17 mouse cellular contexts compared by ENCODE assay signal in genomic region chr5:74750501-74750900, GRCm38 (mm10). TPM values are rescaled to one million over a fixed set of nuclear protein-coding genes. Genes with fewer than 3 reads are reported as not detected.
DNase-seq lines count a peak whose midpoint lies in the region; ATAC-seq lines count a peak whose summit lies in the region.
"Had no signal": no experiment of that assay in that cellular context is flagged by ENCODE, and none has a peak within 500 bp of the region (broad histone marks: within the 10 kb centered on the region; RNA-seq: fewer than 3 reads in every experiment).

No protein-coding gene starts in this region.

- intact Hi-C loops in heart, postnatal 36 days (cut with DNase I), result no loop called here

- peak; percentile 97 for DNase-seq in heart, adult 11 months
- DNase-seq in adrenal gland, adult 2 months, result peak; percentile 76
- DNase-seq in gastrocnemius, adult 8-10 months (ENCODE audit: low spot score in 2 of 2), result peak; percentile 51 to 52
- DNase-seq in heart, postnatal 36 days, result peak; percentile 29 to 38
- DNase-seq in kidney, postnatal 25 days, result no peak
- DNase-seq in cerebellum, adult 9-10 months, result no peak
- DNase-seq in layer of hippocampus, postnatal 14 days (ENCODE audit: low spot score in 2 of 2), result no peak
- DNase-seq: cerebellum, postnatal 36 days; kidney, adult 11 months; kidney, postnatal 36 days; lung, embryonic 14.5 days; right cerebral cortex, postnatal 4 days; thymus, postnatal 14 days had no signal

- no peak overlapping the region for H3K27ac ChIP-seq in heart, embryonic 12.5 days (ENCODE audit: poor library complexity, severe bottlenecking)
- H3K27ac ChIP-seq: heart, embryonic 13.5 days; hindbrain, embryonic 15.5 days had no signal

- H3K4me3 ChIP-seq in heart, embryonic 12.5 days, result no peak overlapping the region
- H3K4me3 ChIP-seq: heart, embryonic 13.5 days; hindbrain, embryonic 15.5 days had no signal

- H3K9ac ChIP-seq in heart, embryonic 12.5 days, result no peak overlapping the region
- H3K9ac ChIP-seq: heart, embryonic 13.5 days; hindbrain, embryonic 15.5 days; lung, embryonic 14.5 days had no signal

- WGBS in heart, embryonic 12.5 days, result 86% methylated on average over 5 of the region's 5 CpGs

- no peaks in the 10 kb centered on the region for H3K36me3 ChIP-seq in heart, embryonic 12.5 days
- H3K36me3 ChIP-seq: heart, embryonic 13.5 days; hindbrain, embryonic 15.5 days had no signal

- no peak for ATAC-seq in heart, embryonic 12.5 days (ENCODE audit: insufficient number of reproducible peaks, low FRiP score)
- ATAC-seq: Patski had no signal

- no peaks in the 10 kb centered on the region for H3K4me1 ChIP-seq in heart, embryonic 12.5 days (replicated peaks)
- H3K4me1 ChIP-seq: heart, embryonic 13.5 days; hindbrain, embryonic 15.5 days had no signal

- no peak overlapping the region for H3K4me2 ChIP-seq in heart, embryonic 12.5 days
- H3K4me2 ChIP-seq: heart, embryonic 13.5 days; hindbrain, embryonic 15.5 days; lung, embryonic 14.5 days had no signal

- H3K9me3 ChIP-seq in heart, embryonic 12.5 days (replicated peaks), result no peaks in the 10 kb centered on the region
- H3K9me3 ChIP-seq: heart, embryonic 13.5 days; hindbrain, embryonic 15.5 days had no signal

- peaks cover 14% of the 10 kb centered on the region; the same call in 1 of the 2 replicates for H3K27me3 ChIP-seq in heart, embryonic 12.5 days (replicated peaks)
- H3K27me3 ChIP-seq: hindbrain, embryonic 15.5 days; Patski had no signal

RNA-seq across cellular contexts. Expression of gene Lnx1, which starts 47.8 kb away (rescaled TPM):
- polyA plus RNA-seq in heart, embryonic 12.5 days (2016; fragmentation: Nextera tagmentation; extraction: Ambion mirVana), result 0.92 and 1.0 TPM in 2 replicates
- 1 to 10 TPM; 2.9 to 7.2 TPM for total RNA-seq in adrenal gland, adult 2 months (2021)
- polyA plus RNA-seq in adrenal gland, adult 2 months (2012; rRNA removed), result 1.9 and 2.0 TPM in 2 replicates
- 1 to 10 TPM; 2.1 to 4.0 (median 3.0) TPM for total RNA-seq in gastrocnemius, adult 8-10 months (2022)
- 10 to 100 TPM in 1 of 2 experiments, 1 to 10 TPM in 1; 8.2 to 10.1 TPM for total RNA-seq in heart, postnatal 36 days (2021)
- total RNA-seq in layer of hippocampus, postnatal 14 days (2021), result 10 to 100 TPM; 19.0 to 22.4 TPM

Comparison
In these comparisons a context has a peak if more than half of its experiments do, and no peak if none do; other contexts are left out.
1. DNase-seq: peak in heart, adult 11 months (single experiment), adrenal gland, adult 2 months (single experiment), gastrocnemius, adult 8-10 months (2 of 2) and heart, postnatal 36 days (2 of 2); none in kidney, postnatal 25 days (0 of 2), cerebellum, adult 9-10 months (single experiment) and layer of hippocampus, postnatal 14 days (0 of 2).